Mouse (Mus musculus) C2C12 (cell line): ENCODE measurements around the gene Sc5d. TPM values are rescaled to one million over a fixed set of nuclear protein-coding genes. Genes with fewer than 3 reads are reported as not detected.

Source experiments
- H3K27me3 ChIP-seq: one replicate; pipeline ENCODE4 v1.6.1; 2011; ENCODE audit not compliant: control insufficient read depth, insufficient read depth, insufficient read length
- H3K36me3 ChIP-seq: one replicate; pipeline ENCODE4 v1.6.1; 2011; ENCODE audit not compliant: control insufficient read depth, insufficient read depth
- H3K4me3 ChIP-seq: one replicate; pipeline ENCODE4 v1.5.1; 2011; ENCODE audit warnings: mild to moderate bottlenecking, control low read depth; ENCODE audit not compliant: poor library complexity, insufficient read depth, severe bottlenecking
- H3K79me2 ChIP-seq: one replicate; pipeline ENCODE4 v1.6.1; 2011; ENCODE audit not compliant: control insufficient read depth, insufficient read depth
- H3K79me3 ChIP-seq: one replicate; pipeline ENCODE4 v1.6.1; 2011; ENCODE audit warnings: low read depth, control low read depth
- H3ac ChIP-seq: one replicate; pipeline ENCODE3; 2011; ENCODE audit warnings: low read depth; ENCODE audit not compliant: control insufficient read depth, insufficient read length
- CEBPB ChIP-seq: IDR thresholded peaks from one replicate; pipeline ENCODE4 v1.6.1; 2011; ENCODE audit warnings: low read depth, mild to moderate bottlenecking, control low read depth, moderate library complexity
- CTCF ChIP-seq: IDR thresholded peaks from one replicate; pipeline ENCODE4 v1.5.1; 2011; ENCODE audit not compliant: control insufficient read depth, insufficient read depth, insufficient read length
- FOSL1 ChIP-seq: IDR thresholded peaks from one replicate; pipeline ENCODE4 v1.8.0; 2011; ENCODE audit warnings: mild to moderate bottlenecking, low read length; ENCODE audit not compliant: poor library complexity, insufficient read depth, severe bottlenecking
- MAX ChIP-seq: IDR thresholded peaks from one replicate; pipeline ENCODE4 v1.6.1; 2011; ENCODE audit warnings: mild to moderate bottlenecking, control low read depth
- MYOD1 ChIP-seq: IDR thresholded peaks from one replicate; pipeline ENCODE4 v1.6.1; 2011; ENCODE audit warnings: low read depth; ENCODE audit not compliant: control insufficient read depth, insufficient read length
- MYOG ChIP-seq: IDR thresholded peaks from one replicate; pipeline ENCODE4 v1.6.1; 2011; ENCODE audit not compliant: control insufficient read depth, insufficient read length; ENCODE audit errors: extremely low read depth
- USF1 ChIP-seq: IDR thresholded peaks from one replicate; pipeline ENCODE4 v1.6.1; 2011; ENCODE audit warnings: low read depth, mild to moderate bottlenecking, control low read depth, moderate library complexity
- polyA plus RNA-seq: library from polyadenylated mRNA; unstranded; fragments of >200 nt; fragmentation: generic; extraction: Trizol; gene quantifications from one replicate; pipeline ENCODE4 v1.2.1, GENCODE M21; 2012; ENCODE audit warnings: missing spikeins

Sc5d gene
- polyA plus RNA-seq, 1 experiment, result 17.1 TPM

DNA sequence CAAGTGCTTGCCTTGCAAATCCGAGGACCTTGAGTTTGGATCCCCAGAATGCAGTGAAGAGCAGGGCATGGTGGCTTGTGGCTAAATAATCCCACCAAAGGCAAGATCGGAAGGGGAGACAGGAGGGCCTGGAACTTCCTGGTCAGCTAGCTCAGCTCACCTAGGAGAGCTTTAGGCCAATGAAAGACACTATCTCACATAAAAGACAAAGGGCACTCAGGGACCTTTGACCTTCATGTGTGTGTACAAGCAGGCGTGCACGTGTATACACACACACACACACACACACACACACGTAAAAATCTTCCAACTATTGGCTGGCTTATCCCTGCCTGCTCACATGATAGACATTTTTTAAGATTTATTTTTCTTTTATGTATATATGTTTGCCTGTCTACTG, 3.6 kb downstream of the Sc5d start:
- Histone ChIP-seq H3K79me2 (peaks cover 31% of the 10 kb centered on the region), H3ac (no peak overlapping the region), H3K4me3 (no peak overlapping the region), H3K36me3 (peaks cover 25% of the 10 kb centered on the region), H3K27me3 (no peaks in the 10 kb centered on the region), H3K79me3 (peaks cover 13% of the 10 kb centered on the region)
- no peak for TF ChIP-seq USF1
- no peak for TF ChIP-seq FOSL1

DNA sequence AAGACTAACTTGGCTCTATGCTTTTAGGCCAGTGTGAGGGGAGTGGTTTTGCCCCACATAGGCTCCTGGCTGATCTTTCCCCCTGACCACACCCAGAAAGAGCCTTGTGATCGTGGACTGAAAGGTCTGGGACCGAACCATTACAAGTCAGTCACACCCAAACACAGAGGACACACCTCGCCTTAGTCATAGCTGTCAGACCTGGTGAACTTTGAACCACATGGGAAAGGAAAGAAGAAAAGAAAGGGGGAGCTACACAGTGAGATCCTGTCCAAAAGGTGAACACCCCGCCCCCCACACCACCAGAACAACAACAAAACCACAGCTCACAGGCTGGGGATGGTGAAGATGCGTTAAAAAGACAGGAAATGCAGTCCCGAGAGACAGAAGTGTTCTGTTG, 14.9 kb downstream of the Sc5d start:
- Histone ChIP-seq H3ac (no peak overlapping the region), H3K4me3 (no peak overlapping the region), H3K79me2 (no peaks in the 10 kb centered on the region), H3K36me3 (no peaks in the 10 kb centered on the region), H3K27me3 (no peaks in the 10 kb centered on the region), H3K79me3 (no peaks in the 10 kb centered on the region)
- no peak for TF ChIP-seq CTCF
- TF ChIP-seq MYOD1, result no peak
- no peak for TF ChIP-seq MAX
- no peak for TF ChIP-seq USF1
- no peak for TF ChIP-seq MYOG
- TF ChIP-seq CEBPB, result no peak
- TF ChIP-seq FOSL1, result no peak

DNA sequence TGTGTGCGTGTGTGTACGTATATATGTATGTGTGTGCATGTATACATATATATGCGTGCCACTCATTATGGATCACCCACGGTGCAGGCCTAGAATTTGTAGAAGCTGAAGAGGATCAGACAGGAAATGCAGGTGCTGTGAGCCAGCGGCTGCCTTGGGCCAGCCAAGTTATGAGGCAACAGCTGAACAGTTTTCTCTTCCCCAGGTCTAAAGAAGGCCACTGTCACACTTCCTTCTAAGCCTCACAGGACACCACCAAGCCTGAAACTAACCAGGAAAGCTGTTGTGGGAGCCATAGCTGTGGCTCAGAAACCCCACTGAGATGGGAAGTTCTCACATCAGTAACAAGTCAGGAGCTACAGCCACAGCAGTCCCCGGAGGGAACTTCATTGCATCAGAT, 17.4 kb downstream of the Sc5d start:
- no peak for TF ChIP-seq MYOD1
- TF ChIP-seq CEBPB, result no peak
- TF ChIP-seq MAX, result no peak
- no peak for TF ChIP-seq CTCF
- no peak for TF ChIP-seq USF1
- TF ChIP-seq FOSL1, result no peak
- TF ChIP-seq MYOG, result no peak
- Histone ChIP-seq H3K36me3 (no peaks in the 10 kb centered on the region), H3K79me2 (no peaks in the 10 kb centered on the region), H3ac (no peak overlapping the region), H3K4me3 (no peak overlapping the region), H3K27me3 (no peaks in the 10 kb centered on the region), H3K79me3 (no peaks in the 10 kb centered on the region)

DNA sequence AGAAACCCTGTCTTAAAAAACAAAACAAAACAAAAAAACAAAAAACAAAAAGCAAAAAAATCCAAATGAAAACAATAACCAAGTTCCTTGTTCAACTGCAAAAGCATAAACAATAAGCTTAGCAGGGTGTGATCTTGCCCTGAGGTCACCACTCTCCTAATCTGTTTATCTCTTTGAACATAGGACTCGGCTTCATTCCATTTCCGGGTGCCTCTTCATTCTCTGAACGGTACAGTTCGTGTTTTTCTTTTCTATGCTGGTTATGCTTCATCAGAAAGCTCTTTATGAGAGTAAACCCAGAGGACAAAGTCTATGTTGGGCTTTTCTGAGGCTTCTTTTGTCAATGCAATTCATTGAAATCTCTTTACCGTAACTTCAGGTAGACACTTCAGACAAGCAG, 19.9 kb downstream of the Sc5d start:
- TF ChIP-seq FOSL1 (no peak), MYOD1 (no peak), CTCF (no peak), MYOG (no peak)
- H3ac ChIP-seq, result no peak overlapping the region
- H3K36me3 ChIP-seq, result no peaks in the 10 kb centered on the region
- H3K79me2 ChIP-seq, result no peaks in the 10 kb centered on the region
- no peaks in the 10 kb centered on the region for H3K27me3 ChIP-seq
- no peak overlapping the region for H3K4me3 ChIP-seq
- H3K79me3 ChIP-seq, result no peaks in the 10 kb centered on the region

DNA sequence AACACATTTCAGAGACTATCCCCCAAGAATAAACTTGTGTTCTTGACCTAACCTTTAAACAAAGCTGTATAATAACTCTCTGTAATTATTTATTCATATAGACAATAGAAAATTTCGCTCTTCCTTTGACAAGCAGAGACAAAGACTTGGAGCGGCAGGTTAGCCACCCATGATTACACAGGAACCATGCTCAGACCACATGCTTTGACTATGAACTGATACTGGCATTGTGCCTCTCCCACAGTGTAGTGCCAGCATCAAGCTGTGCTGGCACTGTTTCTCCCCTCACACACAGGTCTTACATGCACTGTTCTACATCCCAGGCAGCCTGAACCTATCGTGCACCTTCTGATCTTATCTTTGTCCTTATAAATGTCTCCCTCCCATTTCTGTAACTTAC, 23.0 kb downstream of the Sc5d start:
- no peak overlapping the region for H3ac ChIP-seq
- TF ChIP-seq USF1 (no peak), MYOG (no peak)
- H3K4me3 ChIP-seq, result no peak overlapping the region
- no peaks in the 10 kb centered on the region for H3K79me3 ChIP-seq
- H3K27me3 ChIP-seq, result no peaks in the 10 kb centered on the region
- H3K36me3 ChIP-seq, result no peaks in the 10 kb centered on the region
- no peaks in the 10 kb centered on the region for H3K79me2 ChIP-seq

DNA sequence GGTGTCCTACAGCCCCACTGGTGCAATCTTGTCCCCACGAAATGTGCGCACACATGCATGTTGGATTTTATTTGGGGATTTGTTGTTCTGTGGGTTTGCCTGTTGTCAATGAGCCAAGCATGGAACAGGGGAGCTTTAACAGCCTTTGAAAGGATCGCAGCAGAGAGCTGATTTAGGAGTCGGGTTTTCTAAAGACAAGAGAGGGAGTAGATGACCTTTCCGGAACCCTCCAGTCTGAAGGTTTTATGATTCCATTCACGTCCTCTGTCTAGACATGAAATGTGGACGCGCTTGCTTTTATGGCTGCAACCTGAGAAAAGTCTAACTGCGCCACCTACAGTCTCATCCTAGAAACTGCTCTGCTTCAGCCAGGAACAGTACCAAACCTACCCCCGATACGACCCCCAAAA, 23.5 kb downstream of the Sc5d start:
- no peaks in the 10 kb centered on the region for H3K79me3 ChIP-seq
- no peaks in the 10 kb centered on the region for H3K36me3 ChIP-seq
- H3K27me3 ChIP-seq, result no peaks in the 10 kb centered on the region
- no peak overlapping the region for H3ac ChIP-seq
- TF ChIP-seq FOSL1 (no peak), MYOD1 (no peak), CTCF (peak; percentile 33), USF1 (no peak)
- H3K4me3 ChIP-seq, result no peak overlapping the region
- H3K79me2 ChIP-seq, result no peaks in the 10 kb centered on the region

DNA sequence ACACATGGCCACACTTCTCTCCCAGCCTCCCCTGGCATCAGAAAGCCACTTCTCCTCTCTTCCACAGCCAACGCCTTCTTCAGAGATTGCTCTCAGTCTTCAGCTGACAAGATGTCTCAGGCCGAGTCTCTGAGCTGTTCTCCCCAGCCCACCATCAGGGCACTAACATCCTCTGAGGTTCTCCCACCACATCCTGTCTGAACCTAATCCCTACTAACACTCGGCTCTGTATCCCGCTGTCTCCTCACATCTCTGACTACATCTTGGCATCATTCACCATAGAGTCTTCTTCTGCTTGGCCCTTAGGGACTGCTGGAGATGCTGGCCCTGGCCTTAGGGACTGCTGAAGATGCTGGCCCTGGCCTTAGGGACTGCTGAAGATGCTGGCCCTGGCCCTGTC, 25.2 kb downstream of the Sc5d start:
- no peaks in the 10 kb centered on the region for H3K36me3 ChIP-seq
- H3K79me2 ChIP-seq, result no peaks in the 10 kb centered on the region
- no peaks in the 10 kb centered on the region for H3K27me3 ChIP-seq
- no peak overlapping the region for H3ac ChIP-seq
- no peak for TF ChIP-seq FOSL1
- TF ChIP-seq CEBPB, result no peak
- no peak for TF ChIP-seq CTCF
- TF ChIP-seq MAX, result no peak
- TF ChIP-seq MYOG, result no peak
- TF ChIP-seq MYOD1, result no peak
- no peak for TF ChIP-seq USF1
- no peak overlapping the region for H3K4me3 ChIP-seq
- no peaks in the 10 kb centered on the region for H3K79me3 ChIP-seq
